Mouse (Mus musculus) heart, postnatal 25 days (tissue): Measurements from ENCODE around the gene Rgcc. TPM values are rescaled to one million over a fixed set of nuclear protein-coding genes. Genes with fewer than 3 reads are reported as not detected.

ENCODE experiments used
- DNase-seq: peaks from one replicate; pipeline ENCODE4 v3.0.0; 2022; ENCODE audit warnings: low spot score
- intact Hi-C: fragments of 180-260 bp; cut with DNase I; formaldehyde crosslinking; loops from one replicate; pipeline ENCODE4 v1.15.1; 2025
- total RNA-seq, 2 experiments: library from RNA; stranded (reverse); gene quantifications; 2 replicates each; pipeline ENCODE4 v1.2.3; 2021

Rgcc gene
- total RNA-seq, 2 experiments from 2014 or later = 37.9 to 54.5 TPM

DNA sequence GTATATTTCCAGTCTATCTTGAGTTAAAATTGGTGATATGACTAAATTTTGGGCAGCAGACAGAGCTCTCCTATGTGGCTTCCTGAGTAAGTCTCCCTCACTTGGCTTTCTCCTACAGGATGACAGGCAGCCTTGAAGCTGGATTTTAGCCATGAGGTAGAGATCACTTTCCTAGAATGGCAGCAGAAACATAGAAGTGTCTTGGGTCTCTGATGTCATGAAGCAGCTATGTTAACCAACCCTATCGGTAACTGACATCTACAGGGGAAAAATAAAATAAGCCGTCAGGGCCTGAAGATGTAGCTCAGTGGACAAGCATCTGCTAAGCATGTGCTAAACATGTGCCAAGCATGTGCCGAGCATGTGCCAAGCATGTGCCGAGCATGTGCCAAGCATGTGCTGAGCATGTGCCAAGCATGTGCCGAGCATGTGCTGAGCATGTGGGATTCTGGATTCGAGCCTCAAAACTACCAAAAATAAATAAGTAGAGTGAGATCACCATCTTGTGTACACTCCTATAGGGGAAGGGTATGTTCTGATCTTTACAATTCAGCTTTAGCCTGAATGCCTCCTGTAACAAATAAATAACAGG is 3.5 kb upstream of the Rgcc start:
- DNase-seq = no peak

DNA sequence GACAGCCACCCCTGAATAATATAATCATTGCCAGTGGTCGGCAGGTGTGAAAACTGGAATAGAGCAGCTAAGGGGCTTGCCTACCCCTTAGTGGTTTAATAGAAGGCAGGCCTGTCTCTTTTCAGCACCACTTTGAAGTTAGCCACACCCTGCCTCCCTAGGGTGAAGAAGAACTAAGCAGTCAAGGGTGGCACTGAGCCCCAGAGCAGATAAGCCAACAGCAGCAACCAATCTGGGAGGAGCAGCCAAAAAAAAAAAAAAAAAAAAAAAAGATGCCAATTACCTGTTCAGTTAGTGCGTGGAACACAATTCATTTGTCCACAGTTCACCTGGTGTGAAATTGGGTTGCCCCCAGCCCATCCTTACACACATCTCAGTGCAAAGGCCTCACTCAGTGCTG is 1.7 kb upstream of the Rgcc start:
- no peak for DNase-seq
- intact Hi-C loops = loop anchor here (10.0 kb wide), 1 partner anchor 628 kb away; no protein-coding TSS in a partner anchor

More for the DNA sequence above, 3.5 kb upstream of the Rgcc start:
- intact Hi-C loops = loop anchor here (10.0 kb wide), 1 partner anchor 630 kb away; no protein-coding TSS in a partner anchor

DNA sequence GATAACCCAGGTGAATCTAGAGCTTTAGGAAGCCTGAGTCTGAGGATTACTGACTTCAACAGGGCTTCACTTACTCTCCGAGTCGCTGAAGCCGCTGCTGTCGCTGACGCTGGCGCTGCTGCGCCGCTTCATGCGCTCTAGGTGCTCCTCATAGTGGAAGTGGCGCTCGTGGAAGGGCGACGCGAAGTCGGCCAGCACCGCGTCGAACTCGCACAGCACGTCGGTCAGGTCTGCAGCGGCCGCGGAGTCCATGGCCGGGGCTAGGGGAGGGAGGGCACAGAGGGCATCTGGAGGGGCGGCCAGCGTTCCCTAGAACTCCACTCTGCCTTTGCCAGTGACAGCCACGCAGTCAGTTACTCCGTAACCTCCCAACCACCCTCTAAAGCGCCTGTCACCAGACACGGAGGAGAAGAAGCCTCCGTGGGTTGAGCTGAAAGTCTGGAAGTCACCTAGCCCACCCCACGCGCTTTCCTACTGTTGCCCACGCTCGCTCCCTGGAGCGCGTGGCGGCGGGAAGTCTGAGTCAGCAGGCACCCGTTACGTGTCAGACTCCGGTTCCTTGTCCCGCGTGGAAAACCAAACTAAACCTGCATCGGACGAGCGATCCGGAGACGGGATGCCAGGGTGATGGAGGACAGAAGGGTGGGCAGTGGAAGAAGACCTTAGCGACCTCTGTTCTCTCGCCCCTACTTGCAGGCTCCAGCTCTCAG is 649 bp downstream of the Rgcc start:
- intact Hi-C loops = loop anchor here (2.0 to 10.0 kb wide), 2 partner anchors 22 to 626 kb away; no protein-coding TSS in a partner anchor
- no peak for DNase-seq

GRCm38 (mm10) chr14:79299796-79300195 is 1.6 kb downstream of the Rgcc start:
- intact Hi-C loops = loop anchor here (2.0 to 10.0 kb wide), 2 partner anchors 21 to 625 kb away; no protein-coding TSS in a partner anchor
- no peak for DNase-seq

DNA sequence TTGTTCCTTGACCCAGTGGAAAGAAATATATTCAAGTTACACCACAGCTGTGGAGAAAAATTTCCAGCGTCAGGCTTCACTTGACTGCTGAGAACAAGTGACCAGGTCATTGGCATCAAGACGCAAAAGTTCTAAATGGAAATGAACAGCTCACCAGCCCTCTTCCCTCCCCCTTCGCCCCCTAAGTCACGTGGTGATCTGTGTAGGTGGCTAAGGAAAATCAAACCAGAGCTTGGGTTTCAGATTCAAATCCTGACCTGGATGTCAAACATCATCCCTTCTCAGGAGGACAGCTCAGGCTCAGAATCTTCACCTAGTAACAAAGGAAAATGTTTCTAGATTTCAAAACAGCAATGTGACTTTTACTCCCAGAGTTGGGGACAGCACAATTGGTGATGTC is 2.2 kb downstream of the Rgcc start:
- intact Hi-C loops = no loop called here
- no peak for DNase-seq

DNA sequence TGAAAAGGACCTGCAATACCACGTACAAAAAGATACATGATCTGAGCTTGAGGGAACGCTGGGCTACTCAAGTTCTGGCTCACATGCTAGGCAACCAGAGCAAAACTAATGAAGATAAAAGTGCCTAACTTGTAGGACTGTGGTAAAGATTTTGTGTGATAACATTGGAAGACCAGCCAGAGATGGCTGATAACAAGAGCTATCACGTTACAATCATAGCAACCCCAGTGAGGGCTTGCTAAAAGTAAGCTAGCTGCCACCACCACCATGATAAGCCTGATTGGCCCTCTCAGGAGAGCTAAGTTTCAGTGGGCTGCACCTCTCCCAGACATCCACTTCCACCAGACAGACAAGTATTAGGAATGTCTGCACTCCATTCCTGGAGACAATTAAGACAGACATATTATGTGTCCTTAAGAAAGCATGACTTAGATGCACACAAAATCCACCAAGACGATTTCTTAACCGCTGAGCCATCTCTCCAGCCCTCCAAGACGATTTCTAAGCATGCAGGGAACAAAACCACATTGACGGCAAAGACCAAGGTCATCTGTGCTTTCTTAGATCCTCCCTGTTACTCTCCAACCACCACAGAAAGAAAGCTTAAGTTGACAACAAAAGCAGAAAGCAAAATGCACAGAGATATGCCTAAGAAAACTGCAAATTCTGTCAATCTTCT is 3.0 kb downstream of the Rgcc start:
- DNase-seq = no peak
- intact Hi-C loops = no loop called here

DNA sequence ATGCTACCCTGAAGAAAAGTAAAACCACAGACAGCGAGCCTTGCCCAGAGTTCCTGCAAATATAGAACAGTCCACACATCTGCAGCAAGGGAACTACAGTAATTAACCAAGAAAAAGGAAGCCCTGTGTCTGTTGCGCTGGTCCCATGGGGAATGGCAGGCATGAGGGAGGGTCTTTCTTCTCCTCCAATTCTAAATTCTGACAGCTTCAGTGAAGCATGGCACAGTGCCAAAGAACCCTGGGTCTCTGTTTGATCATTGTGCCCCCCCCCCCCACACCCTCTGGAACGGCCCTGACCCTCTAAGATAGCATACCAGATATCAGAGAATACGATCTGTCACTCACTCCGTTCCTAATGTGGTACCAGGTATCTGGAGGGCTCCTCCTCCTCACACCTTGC is 4.6 kb downstream of the Rgcc start:
- DNase-seq = no peak
- intact Hi-C loops = no loop called here

DNA sequence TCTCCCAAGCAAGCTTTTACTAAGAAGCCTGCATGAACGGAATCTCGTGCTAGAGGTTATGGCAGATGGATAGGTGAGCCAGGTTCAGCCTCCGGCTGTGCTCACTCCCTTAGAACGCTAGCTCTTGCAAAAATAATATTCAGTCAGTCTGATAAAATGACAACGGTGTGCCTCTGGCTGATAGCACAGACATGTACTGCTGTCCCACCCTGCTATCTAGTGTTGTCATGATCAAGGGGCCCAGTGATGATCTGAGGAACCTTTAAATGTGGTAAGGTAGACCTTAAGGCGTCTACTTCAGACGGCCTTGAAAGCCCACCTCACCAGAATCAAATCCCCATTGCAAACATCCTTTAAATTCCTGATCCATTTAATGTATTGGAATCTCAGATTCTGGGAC is 5.2 kb downstream of the Rgcc start:
- intact Hi-C loops = no loop called here
- DNase-seq = no peak

GRCm38 (mm10) chr14:79295579-79295978 is 5.9 kb downstream of the Rgcc start:
- intact Hi-C loops = no loop called here

DNA sequence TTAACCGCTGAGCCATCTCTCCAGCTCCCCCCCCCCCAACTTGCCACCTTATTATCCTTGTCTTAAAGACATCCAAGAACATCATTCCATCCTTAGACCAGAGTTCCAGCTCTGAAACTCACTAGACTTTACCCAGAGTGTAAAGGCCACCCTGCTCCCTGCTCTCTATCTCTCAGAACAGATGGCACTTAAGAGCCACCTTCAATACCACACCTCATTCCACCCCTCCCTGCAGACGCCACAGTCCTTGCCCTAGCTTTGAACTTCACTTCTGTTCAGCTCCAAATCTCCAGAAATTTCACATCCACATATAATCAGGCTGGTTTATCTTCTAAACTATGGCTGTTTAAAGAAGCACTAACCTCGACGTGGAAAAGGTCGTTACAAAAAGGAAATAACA is 6.5 kb downstream of the Rgcc start:
- intact Hi-C loops = no loop called here
- DNase-seq = no peak

More at GRCm38 (mm10) chr14:79295579-79295978, 5.9 kb downstream of the Rgcc start:
- DNase-seq = no peak

GRCm38 (mm10) chr14:79294051-79294814 is 7.2 kb downstream of the Rgcc start:
- intact Hi-C loops = no loop called here
- no peak for DNase-seq

DNA sequence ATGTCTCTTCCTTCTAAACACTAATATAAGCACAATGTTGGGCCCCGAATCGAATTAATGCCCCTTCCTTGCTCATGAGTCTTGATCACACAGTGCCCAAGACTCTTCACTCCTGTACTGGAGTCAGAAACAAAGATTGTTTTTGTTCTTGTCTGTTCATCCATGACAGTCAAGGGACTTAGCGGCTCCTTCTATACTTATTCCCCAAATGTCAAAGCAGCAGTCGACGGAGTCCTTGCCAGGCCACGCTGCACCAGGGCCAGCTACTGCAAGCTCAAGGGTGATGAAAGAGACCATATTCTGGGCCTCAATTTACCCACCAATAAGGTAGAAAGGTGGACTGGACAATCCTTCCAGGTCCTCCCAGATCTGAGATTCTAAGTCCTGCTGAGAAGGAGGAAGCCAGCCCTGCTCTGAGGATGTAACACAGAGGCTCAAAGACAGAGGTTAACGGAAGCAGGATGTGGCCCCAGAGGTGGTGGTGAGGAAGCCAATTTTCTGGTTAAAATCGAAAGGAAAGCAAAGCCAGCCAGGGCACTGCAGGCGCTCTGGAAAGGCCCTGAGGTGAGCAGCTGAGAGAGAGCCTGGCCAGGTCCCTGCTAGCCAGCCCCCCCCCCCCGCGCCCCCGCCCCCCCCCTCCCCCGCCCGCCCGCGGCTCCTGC is 8.2 kb downstream of the Rgcc start:
- intact Hi-C loops = no loop called here
- no peak for DNase-seq

DNA sequence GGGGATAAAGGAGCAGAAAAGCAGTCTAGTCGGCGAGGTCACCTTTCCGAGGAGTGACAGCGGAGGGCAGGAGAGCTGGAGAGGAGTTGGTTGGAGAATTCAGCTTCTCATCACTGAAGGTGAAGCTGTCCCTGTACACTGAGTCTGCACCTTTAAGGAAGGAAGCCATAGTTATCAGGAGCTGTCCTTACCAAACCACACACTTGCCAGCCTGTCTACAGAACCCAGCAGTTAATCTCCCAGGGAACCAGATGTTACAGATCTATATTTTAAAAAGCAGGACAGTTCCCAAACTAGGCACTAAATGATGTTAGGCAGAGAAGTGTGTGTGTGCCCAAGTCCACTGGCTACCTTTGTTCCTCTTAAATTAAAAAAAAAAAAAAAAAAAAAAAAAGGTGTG is 9.8 kb downstream of the Rgcc start:
- DNase-seq = no peak
- intact Hi-C loops = no loop called here

- intact Hi-C loops = no loop called here
- DNase-seq = no peak
These were observed 10.6 kb downstream of the Rgcc start for GRCm38 (mm10) chr14:79290683-79291425.

DNA sequence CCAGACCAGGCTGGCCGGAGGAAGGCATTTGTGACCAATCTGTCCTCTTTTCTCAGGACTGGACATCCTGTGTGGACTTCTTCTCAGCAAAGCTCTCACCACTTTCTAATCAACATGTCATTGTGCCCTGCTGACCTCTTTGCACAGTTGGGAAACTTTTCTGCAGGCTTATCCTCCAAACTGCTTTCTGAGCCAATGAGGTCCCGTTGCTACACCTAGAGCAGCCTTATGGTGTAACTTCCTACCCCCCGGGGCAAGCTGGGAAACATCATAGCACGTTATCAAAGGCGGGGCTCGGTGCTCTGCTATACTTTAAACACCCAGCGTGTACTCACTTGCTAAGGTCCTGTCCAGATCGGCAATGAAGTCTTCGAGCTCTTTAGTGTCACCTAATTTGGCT is 11.5 kb downstream of the Rgcc start:
- no peak for DNase-seq
- intact Hi-C loops = no loop called here

DNA sequence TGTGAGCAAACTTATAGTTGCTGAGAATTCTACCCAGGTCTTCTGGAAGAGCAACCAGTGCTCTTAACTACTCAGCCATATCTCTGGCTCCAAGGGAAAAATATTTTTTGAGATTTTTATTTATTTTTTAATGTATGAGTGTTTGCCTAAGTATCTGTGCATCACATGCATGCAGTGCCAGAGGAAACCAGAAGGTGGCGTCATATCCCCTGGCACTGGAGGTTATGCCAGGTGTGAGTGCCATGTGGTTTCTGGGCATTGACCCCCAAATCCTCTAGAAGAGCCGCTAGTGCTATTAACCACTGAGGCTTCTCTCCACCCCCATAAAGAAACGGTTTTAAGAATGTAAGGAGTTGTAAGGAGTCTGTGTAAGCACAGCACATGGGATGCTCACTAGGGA is 13.2 kb downstream of the Rgcc start:
- intact Hi-C loops = no loop called here

DNA sequence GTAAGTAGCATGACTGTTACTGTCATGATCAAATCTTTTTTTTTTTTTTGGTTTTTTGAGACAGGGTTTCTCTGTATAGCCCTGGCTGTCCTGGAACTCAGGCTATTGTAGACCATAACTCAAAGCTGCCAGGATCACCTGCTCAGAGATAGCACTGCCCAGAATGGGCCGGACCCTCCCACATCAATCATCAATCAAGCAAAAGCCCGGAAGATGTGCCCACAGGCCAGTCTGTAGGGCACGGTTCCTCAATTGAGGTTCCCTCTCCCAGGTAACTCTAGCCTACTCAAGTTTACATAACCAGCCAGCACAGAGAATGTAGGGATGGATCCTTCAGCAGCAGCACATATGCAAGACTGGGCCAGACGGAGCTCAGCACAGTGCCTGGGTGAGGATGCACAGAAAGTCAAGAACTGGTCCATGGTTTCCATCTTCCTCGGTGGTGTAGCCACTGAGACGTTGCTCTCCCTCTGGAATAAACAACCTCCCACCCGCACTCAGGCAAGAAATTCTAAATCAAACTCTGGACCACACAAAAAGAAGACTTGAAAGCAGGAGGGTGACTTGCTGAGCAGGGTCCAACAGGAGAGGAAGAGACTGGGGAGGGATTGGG is 14.1 kb downstream of the Rgcc start:
- DNase-seq = no peak
- intact Hi-C loops = no loop called here

More for the DNA sequence above, 13.2 kb downstream of the Rgcc start:
- no peak for DNase-seq

GRCm38 (mm10) chr14:79285549-79285948 is 15.9 kb downstream of the Rgcc start:
- DNase-seq = no peak
- intact Hi-C loops = no loop called here

DNA sequence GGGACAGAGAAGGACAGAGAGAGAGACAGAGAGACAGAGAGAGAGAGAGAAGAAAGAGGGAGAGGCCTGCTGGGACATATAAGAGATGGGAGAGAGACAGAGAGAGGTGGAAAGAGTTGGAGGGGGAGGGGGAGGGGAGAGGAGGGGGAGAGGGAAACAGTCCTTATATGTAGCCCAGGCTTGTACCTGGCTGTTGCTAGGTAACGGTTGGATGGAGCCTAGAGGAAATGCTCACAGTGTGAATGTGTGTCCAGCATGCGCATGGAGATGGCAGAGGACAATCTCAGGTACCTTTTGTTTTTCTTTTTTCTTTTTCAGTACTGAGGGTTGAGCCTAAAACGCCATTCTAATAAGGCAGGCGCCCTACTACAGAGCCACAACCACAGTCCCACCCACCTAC is 16.8 kb downstream of the Rgcc start:
- intact Hi-C loops = no loop called here
- DNase-seq = no peak
